Mouse (Mus musculus): ENCODE measurements around the gene Pecr.

Gene Pecr

GRCm38 (mm10) chr1:72283992-72284485 lies at the start of gene Pecr, which contains the start of gene Tmem169:
Gene Pecr (minus strand): TSS chr1:72284314.
Gene Tmem169 (plus strand): TSS chr1:72284369.
- DNase-seq = peak; percentile 82

- DNase-seq = no peak
Observed at GRCm38 (mm10) chr1:72326162-72326821, 42.2 kb upstream of the Pecr start.

GRCm38 (mm10) chr1:72323248-72323647 lies 39.1 kb upstream of the Pecr start:
- no peak for DNase-seq

- DNase-seq = no peak
Observed at GRCm38 (mm10) chr1:72320759-72321158, 36.6 kb upstream of the Pecr start.

GRCm38 (mm10) chr1:72316901-72317300 lies 32.8 kb upstream of the Pecr start:
- no peak for DNase-seq

- no peak for DNase-seq
Observed at GRCm38 (mm10) chr1:72316409-72316808, 32.3 kb upstream of the Pecr start.

GRCm38 (mm10) chr1:72315447-72315846 lies 31.3 kb upstream of the Pecr start:
- DNase-seq = no peak

- no peak for DNase-seq
Observed at GRCm38 (mm10) chr1:72313399-72314039, 29.4 kb upstream of the Pecr start.

- no peak for DNase-seq
Observed at GRCm38 (mm10) chr1:72312701-72313398, 28.7 kb upstream of the Pecr start.

GRCm38 (mm10) chr1:72309744-72310424 lies 25.8 kb upstream of the Pecr start:
- DNase-seq = no peak

GRCm38 (mm10) chr1:72308919-72309318 lies 24.8 kb upstream of the Pecr start:
- no peak for DNase-seq

- DNase-seq = peak; percentile 91
Observed at GRCm38 (mm10) chr1:72307317-72307798, 23.2 kb upstream of the Pecr start, which contains the start of gene Xrcc5. Gene Xrcc5 (plus strand): TSS chr1:72307421.

- peak; percentile 54 for DNase-seq
Observed at GRCm38 (mm10) chr1:72306679-72307181, 22.6 kb upstream of the Pecr start.

GRCm38 (mm10) chr1:72306241-72306640 lies 22.1 kb upstream of the Pecr start:
- no peak for DNase-seq

- no peak for DNase-seq
Observed at GRCm38 (mm10) chr1:72301845-72302244, 17.7 kb upstream of the Pecr start.

GRCm38 (mm10) chr1:72295746-72296145 lies 11.6 kb upstream of the Pecr start:
- DNase-seq = no peak

- no peak for DNase-seq
Observed at GRCm38 (mm10) chr1:72293869-72294663, 10.0 kb upstream of the Pecr start.

GRCm38 (mm10) chr1:72291925-72292324 lies 7.8 kb upstream of the Pecr start:
- no peak for DNase-seq

- DNase-seq = no peak
Observed at GRCm38 (mm10) chr1:72291421-72291820, 7.3 kb upstream of the Pecr start.

- DNase-seq = no peak
Observed at GRCm38 (mm10) chr1:72290896-72291295, 6.8 kb upstream of the Pecr start.

- no peak for DNase-seq
Observed at GRCm38 (mm10) chr1:72288527-72289150, 4.5 kb upstream of the Pecr start.
